Mouse (Mus musculus) midbrain, embryonic 12.5 days (tissue): ENCODE measurements at regions not wholly inside any gene's neighbourhood (a gene's known extent, or its start where the extent isn't known, plus 50 kb on each side); places are given as distances from the start of the nearest gene placed in this dataset.

Experiments used
- ATAC-seq: fragments of 200-750 bp; cut with Nextera tagmentation; 2 replicates; pipeline ENCODE4 v1.8.0; 2017; ENCODE audit warnings: low read depth, moderate TSS enrichment, moderate library complexity; ENCODE audit not compliant: low FRiP score
- H3K27ac ChIP-seq: fragments of 300-500 bp; sonication (generic); replicated peaks from 2 replicates; pipeline ENCODE4 v1.5.1; 2016; ENCODE audit warnings: mild to moderate bottlenecking
- H3K27me3 ChIP-seq: fragments of 300-500 bp; sonication (generic); 2 replicates; pipeline ENCODE4 v1.6.1; 2016; ENCODE audit warnings: mild to moderate bottlenecking
- H3K36me3 ChIP-seq: fragments of 300-500 bp; sonication (generic); 2 replicates; pipeline ENCODE4 v1.6.1; 2016
- H3K4me1 ChIP-seq: fragments of 300-500 bp; sonication (generic); 2 replicates; pipeline ENCODE4 v1.6.1; 2016
- H3K4me2 ChIP-seq: fragments of 300-500 bp; sonication (generic); replicated peaks from 2 replicates; pipeline ENCODE4 v1.6.1; 2016; ENCODE audit warnings: mild to moderate bottlenecking, moderate library complexity
- H3K4me3 ChIP-seq: fragments of 300-500 bp; sonication (generic); 2 replicates; pipeline ENCODE4 v1.5.1; 2016; ENCODE audit warnings: mild to moderate bottlenecking
- H3K9ac ChIP-seq: fragments of 300-500 bp; sonication (generic); replicated peaks from 2 replicates; pipeline ENCODE4 v1.6.1; 2016; ENCODE audit warnings: mild to moderate bottlenecking, moderate library complexity
- H3K9me3 ChIP-seq: fragments of 300-500 bp; sonication (generic); 2 replicates; pipeline ENCODE4 v1.6.1; 2016; ENCODE audit warnings: mild to moderate bottlenecking
- WGBS: fragments of 180-500 bp; shearing (Covaris S2); methylation state at CpG from one replicate; pipeline ENCODE4 v1.1.7; 2016; 5-methylcytosine and 5-hydroxymethylcytosine counted together

DNA sequence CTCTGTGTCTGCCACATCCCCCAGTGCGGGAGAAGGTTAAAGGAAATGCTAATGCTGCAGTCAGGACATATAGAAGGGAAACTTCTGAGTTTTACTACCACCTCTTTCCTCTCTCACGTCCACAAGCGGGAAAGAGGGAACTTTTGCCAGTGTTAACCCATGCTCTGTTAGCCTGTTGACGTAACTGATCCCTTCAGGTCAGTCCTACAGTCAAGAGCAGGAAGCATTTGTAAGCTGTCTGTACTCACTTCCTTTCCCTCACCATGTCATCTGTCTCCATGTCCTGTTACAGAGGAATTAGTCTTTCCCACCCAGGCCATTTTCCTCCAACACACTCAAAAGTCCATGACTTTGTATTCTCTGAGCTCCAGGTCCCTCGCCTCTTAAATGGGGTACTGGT lies 62.5 kb upstream of the 1700025G04Rik start:
- 89% methylated on average over 5 of the region's 5 CpGs for WGBS
- no peaks in the 10 kb centered on the region for H3K4me1 ChIP-seq
- ATAC-seq: no peak

DNA sequence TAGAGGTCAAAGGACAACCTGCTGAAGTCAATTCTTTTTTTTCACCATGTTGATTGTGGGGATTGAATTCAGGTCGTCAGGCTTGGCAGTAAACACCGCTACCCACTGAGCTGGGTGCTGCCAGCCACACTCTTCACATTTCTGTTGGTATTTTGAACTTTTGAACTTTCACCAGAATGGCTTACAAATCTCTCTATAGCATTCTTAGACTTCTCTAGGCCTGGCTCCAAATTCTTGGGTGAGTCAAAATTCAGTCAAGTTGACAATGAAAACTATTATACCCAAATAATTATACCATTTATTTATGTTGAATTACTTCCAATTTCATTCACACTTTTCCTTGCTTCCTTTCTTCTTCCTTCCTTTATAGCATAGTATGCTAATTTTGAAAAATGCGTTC lies 58.8 kb upstream of the 1700025G04Rik start:
- Histone ChIP-seq H3K9me3 (no peaks in the 10 kb centered on the region; the same call in 1 of the 2 replicates), H3K9ac (no peak overlapping the region), H3K4me1 (no peaks in the 10 kb centered on the region), H3K27me3 (no peaks in the 10 kb centered on the region), H3K27ac (no peak overlapping the region), H3K36me3 (no peaks in the 10 kb centered on the region), H3K4me2 (no peak overlapping the region), H3K4me3 (no peak overlapping the region)
- ATAC-seq: no peak
- 78% methylated on average over 3 of the region's 3 CpGs for WGBS

More for the DNA sequence above, 62.5 kb upstream of the 1700025G04Rik start:
- Histone ChIP-seq H3K27ac (no peak overlapping the region), H3K4me2 (no peak overlapping the region), H3K4me3 (no peak overlapping the region), H3K9me3 (no peaks in the 10 kb centered on the region), H3K9ac (no peak overlapping the region), H3K27me3 (no peaks in the 10 kb centered on the region), H3K36me3 (no peaks in the 10 kb centered on the region)

DNA sequence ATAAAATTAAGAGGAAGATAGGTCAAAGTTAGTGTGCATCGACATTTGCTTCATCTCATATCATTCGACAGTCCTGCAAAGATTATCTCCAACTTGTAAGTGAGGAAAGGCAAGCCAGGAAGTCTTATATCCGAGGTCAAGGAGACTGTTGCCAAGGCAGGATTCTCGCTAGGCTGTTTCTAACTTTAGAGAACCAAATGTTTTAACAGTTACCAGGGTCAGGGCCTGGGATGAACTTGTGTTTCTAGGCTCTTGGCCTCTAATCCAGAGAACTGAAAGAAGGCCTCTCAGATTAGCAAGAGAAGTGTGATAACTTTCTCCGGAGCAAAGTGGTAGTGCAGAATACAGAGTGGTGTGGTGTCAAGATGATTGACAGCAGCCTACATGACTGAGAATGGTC lies 50.2 kb upstream of the 1700025G04Rik start:
- no peak overlapping the region for H3K4me3 ChIP-seq
- WGBS: 81% methylated on average over 5 of the region's 5 CpGs
- H3K4me1 ChIP-seq: no peaks in the 10 kb centered on the region
- no peaks in the 10 kb centered on the region for H3K36me3 ChIP-seq
- H3K27ac ChIP-seq: no peak overlapping the region
- no peak overlapping the region for H3K9ac ChIP-seq
- no peaks in the 10 kb centered on the region for H3K27me3 ChIP-seq
- H3K4me2 ChIP-seq: no peak overlapping the region
- H3K9me3 ChIP-seq: no peaks in the 10 kb centered on the region; the same call in 1 of the 2 replicates
- no peak for ATAC-seq
